Mouse (Mus musculus) neural tube, embryonic 11.5 days (tissue): ENCODE results near the gene Usp39. TPM values are rescaled to one million over a fixed set of nuclear protein-coding genes. Genes with fewer than 3 reads are reported as not detected.

Source experiments
- ATAC-seq: fragments of 200-750 bp; cut with Nextera tagmentation; 2 replicates; pipeline ENCODE4 v1.8.0; 2017; ENCODE audit warnings: moderate number of reproducible peaks, mild to moderate bottlenecking, moderate TSS enrichment, moderate library complexity; ENCODE audit not compliant: insufficient read depth, low FRiP score, low TSS enrichment
- DNase-seq: peaks from one replicate; pipeline ENCODE4 v3.0.0-alpha.2; 2015; ENCODE audit warnings: low spot score
- H3K27ac ChIP-seq: fragments of 300-500 bp; sonication (generic); 2 replicates; pipeline ENCODE4 v1.5.1; 2014; ENCODE audit warnings: low read depth, mild to moderate bottlenecking, low read length
- H3K27me3 ChIP-seq: fragments of 300-500 bp; sonication (generic); 2 replicates; pipeline ENCODE4 v1.6.1; 2014; ENCODE audit warnings: mild to moderate bottlenecking, low read length, mixed read lengths; ENCODE audit not compliant: control insufficient read depth, insufficient read depth
- H3K36me3 ChIP-seq: fragments of 300-500 bp; sonication (generic); 2 replicates; pipeline ENCODE4 v1.6.1; 2014; ENCODE audit warnings: mild to moderate bottlenecking, low read length, moderate library complexity, mixed read lengths; ENCODE audit not compliant: control insufficient read depth, insufficient read depth
- H3K4me1 ChIP-seq: fragments of 300-500 bp; sonication (generic); 2 replicates; pipeline ENCODE4 v1.6.1; 2014; ENCODE audit warnings: low read length, mixed read lengths; ENCODE audit not compliant: control insufficient read depth, insufficient read depth
- H3K4me2 ChIP-seq: fragments of 300-500 bp; sonication (generic); 2 replicates; pipeline ENCODE4 v1.6.1; 2014; ENCODE audit warnings: low read depth, mild to moderate bottlenecking, moderate library complexity
- H3K4me3 ChIP-seq: fragments of 300-500 bp; sonication (generic); 2 replicates; pipeline ENCODE4 v1.5.1; 2014; ENCODE audit warnings: low read depth, low read length
- H3K9ac ChIP-seq: fragments of 300-500 bp; sonication (generic); 2 replicates; pipeline ENCODE4 v1.6.1; 2014; ENCODE audit warnings: mild to moderate bottlenecking, low read length
- H3K9me3 ChIP-seq: fragments of 300-500 bp; sonication (generic); 2 replicates; pipeline ENCODE4 v1.6.1; 2016; ENCODE audit warnings: low read length; ENCODE audit not compliant: control insufficient read depth
- WGBS: fragments of 180-500 bp; shearing (Covaris S2); extraction: QIAGEN DNeasy Blood & Tissue Kit; methylation state at CpG from one replicate; pipeline ENCODE4 v1.1.7; 2014; 5-methylcytosine and 5-hydroxymethylcytosine counted together
- polyA plus RNA-seq: library from polyadenylated mRNA; unstranded; fragments of >200 nt; fragmentation: Nextera tagmentation; extraction: Ambion mirVana; gene quantifications from 2 replicates; pipeline ENCODE4 v1.2.1, GENCODE M21; 2014

Gene Usp39
- polyA plus RNA-seq, 1 experiment from 2014 or later, result 95.7 TPM

- Histone ChIP-seq H3K4me3 (no peak overlapping the region), H3K4me1 (no peaks in the 10 kb centered on the region), H3K27ac (no peak overlapping the region), H3K36me3 (no peaks in the 10 kb centered on the region), H3K9me3 (no peaks in the 10 kb centered on the region), H3K9ac (no peak overlapping the region), H3K4me2 (no peak overlapping the region), H3K27me3 (no peaks in the 10 kb centered on the region)
- ATAC-seq, result no peak
- 72% methylated on average over 4 of the region's 4 CpGs for WGBS
- no peak for DNase-seq
Measured at GRCm38 (mm10) chr6:72278835-72279234, 66.1 kb downstream of the Usp39 start.

GRCm38 (mm10) chr6:72277508-72278166 lies 67.3 kb downstream of the Usp39 start:
- H3K36me3 ChIP-seq, result no peaks in the 10 kb centered on the region
- H3K9me3 ChIP-seq, result no peaks in the 10 kb centered on the region
- ATAC-seq (no peak), DNase-seq (no peak)
- no peak overlapping the region for H3K27ac ChIP-seq
- no peaks in the 10 kb centered on the region for H3K4me1 ChIP-seq
- H3K4me3 ChIP-seq, result no peak overlapping the region
- H3K4me2 ChIP-seq, result no peak overlapping the region
- WGBS, result 94% methylated on average over 9 of the region's 9 CpGs
- no peak overlapping the region for H3K9ac ChIP-seq
- no peaks in the 10 kb centered on the region for H3K27me3 ChIP-seq

- no peak for ATAC-seq
- Histone ChIP-seq H3K27ac (no peak overlapping the region), H3K9me3 (no peaks in the 10 kb centered on the region), H3K4me2 (no peak overlapping the region), H3K4me1 (no peaks in the 10 kb centered on the region), H3K9ac (no peak overlapping the region), H3K27me3 (no peaks in the 10 kb centered on the region), H3K4me3 (no peak overlapping the region), H3K36me3 (no peaks in the 10 kb centered on the region)
- no peak for DNase-seq
- 88% methylated on average over 13 of the region's 13 CpGs for WGBS
Measured at GRCm38 (mm10) chr6:72276972-72277441, 68.0 kb downstream of the Usp39 start.

- ATAC-seq (no peak), DNase-seq (no peak)
- Histone ChIP-seq H3K36me3 (no peaks in the 10 kb centered on the region), H3K9ac (no peak overlapping the region), H3K27me3 (no peaks in the 10 kb centered on the region), H3K4me3 (no peak overlapping the region), H3K27ac (no peak overlapping the region), H3K4me2 (no peak overlapping the region), H3K4me1 (no peaks in the 10 kb centered on the region), H3K9me3 (no peaks in the 10 kb centered on the region)
- 86% methylated on average over 6 of the region's 6 CpGs for WGBS
Measured at GRCm38 (mm10) chr6:72276141-72276540, 68.8 kb downstream of the Usp39 start.

GRCm38 (mm10) chr6:72275527-72275926 lies 69.5 kb downstream of the Usp39 start:
- 87% methylated on average over 4 of the region's 4 CpGs for WGBS

GRCm38 (mm10) chr6:72273153-72273552 lies 71.8 kb downstream of the Usp39 start:
- H3K4me2 ChIP-seq, result no peak overlapping the region
- H3K4me1 ChIP-seq, result no peaks in the 10 kb centered on the region
- no peaks in the 10 kb centered on the region for H3K27me3 ChIP-seq
- DNase-seq, result no peak
- ATAC-seq, result no peak
- H3K9ac ChIP-seq, result no peak overlapping the region
- no peak overlapping the region for H3K27ac ChIP-seq
- H3K4me3 ChIP-seq, result no peak overlapping the region
- H3K9me3 ChIP-seq, result no peaks in the 10 kb centered on the region
- WGBS, result 83% methylated on average over 6 of the region's 6 CpGs
- H3K36me3 ChIP-seq, result no peaks in the 10 kb centered on the region

More at GRCm38 (mm10) chr6:72275527-72275926, 69.5 kb downstream of the Usp39 start:
- Histone ChIP-seq H3K27me3 (no peaks in the 10 kb centered on the region), H3K4me3 (no peak overlapping the region), H3K4me1 (no peaks in the 10 kb centered on the region), H3K36me3 (no peaks in the 10 kb centered on the region), H3K27ac (no peak overlapping the region), H3K4me2 (no peak overlapping the region), H3K9me3 (no peaks in the 10 kb centered on the region), H3K9ac (no peak overlapping the region)
- DNase-seq (no peak), ATAC-seq (no peak)

- H3K27ac ChIP-seq, result no peak overlapping the region
- WGBS, result 90% methylated on average over 10 of the region's 10 CpGs
- H3K9ac ChIP-seq, result no peak overlapping the region
- no peaks in the 10 kb centered on the region for H3K4me1 ChIP-seq
- H3K36me3 ChIP-seq, result no peaks in the 10 kb centered on the region
- no peak for ATAC-seq
- H3K4me3 ChIP-seq, result no peak overlapping the region
- no peaks in the 10 kb centered on the region for H3K27me3 ChIP-seq
- H3K4me2 ChIP-seq, result no peak overlapping the region
- H3K9me3 ChIP-seq, result no peaks in the 10 kb centered on the region
- DNase-seq, result no peak
Measured at GRCm38 (mm10) chr6:72272161-72272696, 72.8 kb downstream of the Usp39 start.

GRCm38 (mm10) chr6:72270952-72271519 lies 73.9 kb downstream of the Usp39 start:
- Histone ChIP-seq H3K4me1 (no peaks in the 10 kb centered on the region), H3K9me3 (no peaks in the 10 kb centered on the region), H3K4me2 (no peak overlapping the region), H3K4me3 (no peak overlapping the region), H3K36me3 (no peaks in the 10 kb centered on the region), H3K27me3 (no peaks in the 10 kb centered on the region), H3K9ac (no peak overlapping the region), H3K27ac (no peak overlapping the region)
- DNase-seq, result no peak
- WGBS, result 71% methylated on average over 11 of the region's 11 CpGs
- no peak for ATAC-seq

- no peaks in the 10 kb centered on the region for H3K4me1 ChIP-seq
- ATAC-seq (no peak), DNase-seq (no peak)
- H3K36me3 ChIP-seq, result no peaks in the 10 kb centered on the region
- H3K27ac ChIP-seq, result no peak overlapping the region
- H3K9me3 ChIP-seq, result no peaks in the 10 kb centered on the region
- no peak overlapping the region for H3K4me2 ChIP-seq
- no peak overlapping the region for H3K4me3 ChIP-seq
- H3K9ac ChIP-seq, result no peak overlapping the region
- no peaks in the 10 kb centered on the region for H3K27me3 ChIP-seq
- WGBS, result 75% methylated on average over 5 of the region's 5 CpGs
Measured at GRCm38 (mm10) chr6:72270258-72270657, 74.7 kb downstream of the Usp39 start.
